Mouse (Mus musculus) bone marrow macrophage, adult 2 months (primary cell): ENCODE data around the gene Zfp821.

Experiments used
- CTCF ChIP-seq: IDR thresholded peaks from 2 replicates; pipeline ENCODE4 v1.5.1; 2012; ENCODE audit warnings: low read depth, mild to moderate bottlenecking, low read length, moderate library complexity
- POLR2A ChIP-seq: IDR thresholded peaks from 2 replicates; pipeline ENCODE4 v1.6.1; 2012; ENCODE audit warnings: mild to moderate bottlenecking, low read depth, low read length, borderline replicate concordance

DNA sequence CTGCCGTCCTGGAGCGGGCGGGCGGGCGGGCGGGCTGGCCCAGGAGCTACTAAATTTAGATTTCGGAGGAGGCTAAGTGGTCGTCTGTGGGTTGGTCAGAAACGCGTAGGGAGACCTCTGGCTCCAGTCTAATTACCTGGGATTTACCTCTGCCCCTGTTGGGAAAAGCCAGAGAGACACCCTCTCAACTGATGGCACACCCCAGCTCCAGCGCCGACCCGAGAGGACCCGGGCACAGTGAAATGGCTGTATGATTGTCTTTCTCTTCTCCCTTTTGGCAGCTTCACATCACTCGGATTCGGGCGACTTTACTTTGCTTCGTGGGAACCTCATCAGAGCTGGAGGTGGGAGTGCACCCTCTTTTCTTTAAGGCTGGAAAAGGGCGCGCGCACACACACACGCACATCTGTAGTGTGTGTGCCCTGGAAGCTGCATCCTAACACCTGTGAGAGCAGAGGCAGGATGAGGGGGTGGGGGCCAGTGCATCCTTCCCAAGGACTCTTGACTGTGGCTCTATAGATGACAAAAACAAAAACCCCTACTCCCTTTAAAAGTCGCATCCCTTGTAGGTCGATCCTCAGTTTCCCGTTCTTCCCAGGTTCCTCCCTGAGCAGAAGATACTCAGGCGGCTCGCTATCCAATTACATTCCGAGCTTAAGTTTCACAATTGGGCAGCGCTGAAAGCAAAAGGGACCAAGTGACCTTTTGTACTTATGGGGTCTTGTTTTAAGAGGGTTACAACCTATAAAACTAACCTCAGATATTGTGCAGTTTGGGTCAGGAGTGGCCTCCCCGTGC, 929 bp downstream of the Zfp821 start:
- no peak for TF ChIP-seq CTCF
- no peak for TF ChIP-seq POLR2A
